Mouse (Mus musculus) liver, embryonic 14.5 days (tissue): ENCODE results near the gene Piga. TPM values are rescaled to one million over a fixed set of nuclear protein-coding genes. Genes with fewer than 3 reads are reported as not detected.

Experiments used
- ATAC-seq: fragments of 200-750 bp; cut with Nextera tagmentation; 2 replicates; pipeline ENCODE4 v1.8.0; 2017; ENCODE audit warnings: moderate number of reproducible peaks, mild to moderate bottlenecking, moderate library complexity; ENCODE audit not compliant: insufficient read depth
- DNase-seq, 3 experiments: peaks; one replicate each; pipeline ENCODE4 v3.0.0-alpha.2; 2012 to 2013; ENCODE audit warnings: low read depth in 3 of 3, low spot score in 3 of 3
- H3K27ac ChIP-seq: fragments of 300-500 bp; sonication (generic); 2 replicates; pipeline ENCODE4 v1.5.1; 2014; ENCODE audit warnings: moderate library complexity, mild to moderate bottlenecking, control low read depth, inconsistent platforms
- H3K27me3 ChIP-seq: fragments of 300-500 bp; sonication (generic); 2 replicates; pipeline ENCODE4 v1.6.1; 2014; ENCODE audit warnings: mild to moderate bottlenecking, low read length, moderate library complexity; ENCODE audit not compliant: control insufficient read depth, insufficient read depth
- H3K36me3 ChIP-seq: fragments of 300-500 bp; sonication (generic); replicated peaks from 2 replicates; pipeline ENCODE4 v1.6.1; 2014; ENCODE audit warnings: low read depth; ENCODE audit not compliant: control insufficient read depth, insufficient read depth
- H3K4me1 ChIP-seq, 2 experiments: fragments of 200-500 bp in 1 of 2; fragments of 300-500 bp in 1 of 2; sonication (generic) in 1 of 2; replicated peaks; 2 replicates each; pipeline ENCODE4 v1.6.1; 2012 to 2014; ENCODE audit warnings: antibody characterized with exemption in 1 of 2, inconsistent platforms in 1 of 2, low read length in 1 of 2; ENCODE audit not compliant: control insufficient read depth in 2 of 2, insufficient read depth in 2 of 2
- H3K4me2 ChIP-seq: fragments of 300-500 bp; sonication (generic); 2 replicates; pipeline ENCODE4 v1.6.1; 2014; ENCODE audit warnings: low read depth, mild to moderate bottlenecking, control low read depth, moderate library complexity
- H3K4me3 ChIP-seq, 2 experiments: fragments of 200-500 bp in 1 of 2; fragments of 300-500 bp in 1 of 2; sonication (generic) in 1 of 2; 2 replicates each; pipeline ENCODE4 v1.5.1; 2012 to 2014; ENCODE audit warnings: low read depth in 2 of 2, low read length in 2 of 2, mild to moderate bottlenecking in 2 of 2, control low read depth in 1 of 2, inconsistent platforms in 1 of 2, moderate library complexity in 1 of 2; ENCODE audit not compliant: insufficient read depth in 1 of 2
- H3K9ac ChIP-seq: fragments of 300-500 bp; sonication (generic); replicated peaks from 2 replicates; pipeline ENCODE4 v1.6.1; 2014; ENCODE audit warnings: mild to moderate bottlenecking, control low read depth, moderate library complexity
- H3K9me3 ChIP-seq: fragments of 300-500 bp; sonication (generic); 2 replicates; pipeline ENCODE4 v1.6.1; 2016; ENCODE audit warnings: low read length, mixed read lengths; ENCODE audit not compliant: control insufficient read depth
- CTCF ChIP-seq: IDR thresholded peaks from 2 replicates; pipeline ENCODE4 v1.5.1; 2016; ENCODE audit warnings: antibody characterized with exemption, low read depth, control low read depth
- EP300 ChIP-seq: IDR thresholded peaks from 2 replicates; pipeline ENCODE4 v1.6.1; 2016; ENCODE audit warnings: antibody characterized with exemption, low read depth
- WGBS: fragments of 180-500 bp; shearing (Covaris S2); extraction: QIAGEN DNeasy Blood & Tissue Kit; methylation state at CpG from one replicate; pipeline ENCODE4 v1.1.7; 2014; ENCODE audit not compliant: insufficient replicate concordance; 5-methylcytosine and 5-hydroxymethylcytosine counted together
- polyA plus RNA-seq, 2 experiments: library from polyadenylated mRNA; depleted of rRNA in 1 of 2; stranded (reverse) in 1 of 2; unstranded in 1 of 2; fragments of >200 nt; fragmentation: Nextera tagmentation in 1 of 2; extraction: Ambion mirVana in 1 of 2; gene quantifications; 2 replicates each; pipeline versions ENCODE4 v1.2.1 to v1.2.3; 2012 to 2014

Piga gene
- polyA plus RNA-seq, 2 experiments = 9.0 to 11.5 TPM

DNA sequence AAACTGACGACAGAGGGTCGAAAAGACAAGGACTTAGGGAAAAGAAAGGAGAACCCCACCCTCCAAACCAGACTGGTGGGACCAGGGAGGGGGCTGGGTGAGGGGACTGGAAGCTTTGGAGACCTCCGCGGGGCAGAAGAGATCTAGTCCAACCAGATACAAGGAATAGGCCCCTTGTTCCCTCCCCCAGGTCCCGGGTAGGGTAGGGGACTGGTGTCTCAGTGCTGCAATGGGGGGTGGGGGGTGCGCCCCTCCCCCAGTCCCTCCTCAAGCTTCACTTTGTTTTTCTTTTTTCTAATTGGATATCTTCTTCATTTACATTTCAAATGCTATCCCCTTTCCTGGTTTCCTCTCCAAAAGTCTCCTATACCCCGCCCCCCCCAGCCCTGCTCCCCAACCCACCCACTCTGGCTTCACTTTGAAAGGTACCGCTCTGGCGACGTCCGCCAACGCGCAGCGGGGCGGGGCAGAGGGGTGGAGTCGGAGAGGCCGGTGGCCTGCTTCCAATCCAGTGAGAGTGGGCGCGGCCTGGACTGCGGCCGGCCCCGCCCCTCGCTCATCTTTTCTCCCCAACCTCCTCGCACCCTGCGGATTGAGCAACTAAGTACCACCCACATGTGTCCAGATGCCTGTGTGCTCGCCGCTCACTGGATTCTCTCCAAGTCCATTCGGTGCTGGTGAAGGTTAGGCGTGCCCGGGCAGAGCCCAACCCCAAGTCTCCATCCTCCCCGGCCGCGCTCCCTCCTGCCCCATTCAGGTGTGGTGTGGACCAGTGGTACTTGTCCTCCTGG is 37.8 kb upstream of the Piga start:
- ATAC-seq (peak; percentile 97), DNase-seq (peak; percentile 48 to 63 (median 59))
- Histone ChIP-seq H3K4me3 (peak overlapping the region; percentile 27 to 33; a peak in 3 of 4 replicates), H3K9ac (no peak overlapping the region), H3K9me3 (no peaks in the 10 kb centered on the region), H3K27me3 (no peaks in the 10 kb centered on the region), H3K27ac (no peak overlapping the region), H3K4me2 (peak overlapping the region; percentile 66), H3K36me3 (no peaks in the 10 kb centered on the region), H3K4me1 (no peaks in the 10 kb centered on the region)
- no peak for TF ChIP-seq EP300
- TF ChIP-seq CTCF = no peak
- WGBS = 11% methylated on average over 31 of the region's 33 CpGs

DNA sequence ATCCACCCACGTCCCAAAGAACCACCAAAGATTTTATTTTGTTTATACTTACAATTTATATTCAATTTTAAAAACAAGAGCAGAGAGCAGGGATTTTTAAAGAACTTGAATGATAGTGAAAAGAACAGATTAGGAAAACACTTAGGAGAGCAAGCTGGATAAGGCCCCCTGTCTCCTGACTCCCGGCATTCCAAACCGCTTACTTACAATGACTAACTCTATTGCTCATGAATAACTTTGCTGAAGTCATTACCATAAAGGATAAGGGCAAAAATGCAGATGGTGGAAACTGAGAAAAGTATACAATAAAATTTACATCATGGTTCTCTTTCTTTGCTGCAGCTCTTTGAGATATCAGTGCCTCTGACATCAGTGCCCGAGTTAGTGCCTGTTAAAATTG is 25.5 kb upstream of the Piga start:
- WGBS = 57% methylated on average over 4 of the region's 4 CpGs
- ATAC-seq = no peak
- H3K9me3 ChIP-seq = no peaks in the 10 kb centered on the region

DNA sequence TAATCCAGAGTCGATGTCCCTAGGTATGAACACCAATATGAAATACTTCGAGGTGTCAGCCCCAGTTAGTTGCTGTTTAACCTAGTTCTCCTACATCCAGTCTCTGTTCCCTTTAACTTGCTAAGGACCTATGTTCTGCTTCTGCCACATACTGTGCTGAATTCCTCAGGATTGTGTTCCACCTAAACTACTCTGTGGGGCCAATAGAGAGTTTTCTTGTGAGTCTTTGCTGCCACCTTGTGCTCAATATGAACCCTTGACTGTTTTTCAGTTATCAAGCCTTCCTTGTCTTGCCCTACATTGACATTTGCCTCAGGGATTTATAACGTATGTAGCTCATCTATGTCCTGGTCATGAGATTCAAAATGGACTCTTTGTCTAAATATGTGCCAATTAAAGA is 21.1 kb upstream of the Piga start:
- Histone ChIP-seq H3K4me1 (no peaks in the 10 kb centered on the region), H3K27me3 (no peaks in the 10 kb centered on the region), H3K27ac (no peak overlapping the region), H3K9me3 (no peaks in the 10 kb centered on the region), H3K4me3 (no peak overlapping the region), H3K9ac (no peak overlapping the region), H3K4me2 (no peak overlapping the region), H3K36me3 (no peaks in the 10 kb centered on the region)
- ATAC-seq = no peak
- no peak for DNase-seq
- TF ChIP-seq EP300 (no peak), CTCF (peak; percentile 30; the same call in 1 of the 2 replicates)
- 42% methylated on average over 3 of the region's 3 CpGs for WGBS

More for the DNA sequence above, 25.5 kb upstream of the Piga start:
- Histone ChIP-seq H3K4me2 (no peak overlapping the region), H3K9ac (no peak overlapping the region), H3K4me1 (no peaks in the 10 kb centered on the region), H3K27ac (no peak overlapping the region), H3K27me3 (no peaks in the 10 kb centered on the region), H3K4me3 (no peak overlapping the region), H3K36me3 (no peaks in the 10 kb centered on the region)
- no peak for DNase-seq
- TF ChIP-seq CTCF = no peak
- no peak for TF ChIP-seq EP300

DNA sequence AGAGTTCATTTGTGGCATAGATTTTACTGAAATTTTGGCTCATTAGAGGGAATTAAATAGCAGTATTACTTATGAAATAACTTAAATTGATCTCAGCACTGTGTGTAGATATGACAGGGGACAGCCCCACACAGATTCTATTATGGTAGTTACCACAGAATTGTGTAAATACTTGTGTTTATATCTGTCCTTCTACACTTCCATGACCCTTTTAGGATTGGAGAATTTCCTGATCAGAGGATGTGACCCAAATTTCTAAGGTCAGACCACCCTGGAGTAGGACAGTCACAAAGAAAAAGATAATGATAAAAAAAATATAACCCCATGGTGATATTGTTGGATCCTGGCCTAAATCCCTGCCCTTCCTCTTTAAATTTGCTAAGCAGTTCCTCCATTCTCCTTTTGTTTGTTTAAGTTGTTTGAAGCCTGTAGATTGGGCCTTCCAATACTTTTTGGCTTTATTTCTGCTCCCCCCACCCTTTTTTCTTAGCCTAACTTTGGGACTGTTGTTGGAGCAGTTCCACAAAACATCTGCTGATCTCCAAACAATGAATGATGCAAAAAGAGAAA is 14.4 kb upstream of the Piga start:
- no peaks in the 10 kb centered on the region for H3K36me3 ChIP-seq
- ATAC-seq = no peak
- no peak overlapping the region for H3K4me3 ChIP-seq
- H3K9me3 ChIP-seq = no peaks in the 10 kb centered on the region
- DNase-seq = no peak
- TF ChIP-seq CTCF = no peak
- no peak for TF ChIP-seq EP300
- no peak overlapping the region for H3K27ac ChIP-seq
- no peaks in the 10 kb centered on the region for H3K27me3 ChIP-seq
- no peak overlapping the region for H3K4me2 ChIP-seq
- no peak overlapping the region for H3K9ac ChIP-seq
- no peaks in the 10 kb centered on the region for H3K4me1 ChIP-seq

DNA sequence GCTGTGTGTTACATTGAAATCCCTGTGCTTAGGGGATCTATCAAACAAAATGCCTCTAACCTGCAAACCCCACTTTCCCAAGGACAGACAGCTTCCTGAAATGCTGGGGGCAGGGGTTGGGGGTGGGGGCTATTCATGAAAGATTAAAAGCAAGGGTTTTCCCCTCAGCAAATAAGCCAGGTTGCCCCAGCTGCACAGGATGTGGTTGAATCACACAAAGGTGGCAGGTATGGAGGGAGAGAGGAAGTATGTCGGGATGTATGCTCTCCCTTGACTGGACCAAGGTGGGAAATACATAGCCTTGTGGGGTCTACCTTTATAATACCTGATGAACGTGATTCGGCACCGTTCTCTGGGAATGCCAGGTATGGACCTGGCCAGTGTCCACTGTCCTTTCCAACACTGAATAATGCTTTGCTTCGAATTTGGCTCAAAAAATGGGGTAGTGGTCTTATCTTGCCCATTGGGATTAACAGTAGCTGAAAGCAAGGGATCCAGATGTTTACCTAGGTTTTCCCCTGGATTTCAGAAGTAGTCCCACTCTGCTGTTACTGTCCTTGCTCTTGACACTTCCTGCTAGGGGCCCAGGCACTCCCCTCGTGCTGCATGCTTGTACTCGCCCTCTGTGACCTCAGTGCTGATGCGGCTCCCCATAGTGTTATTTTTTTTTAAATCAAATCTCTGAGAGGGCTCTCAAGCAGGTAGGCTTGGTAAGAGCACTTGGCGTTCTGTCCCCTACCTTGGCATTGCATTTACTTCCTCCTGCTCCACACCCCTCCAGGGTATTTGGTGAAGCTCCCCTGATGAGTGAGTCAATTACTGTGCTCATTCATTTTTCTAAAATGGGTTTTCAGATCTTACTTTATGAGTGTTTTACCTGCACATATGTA is 13.2 kb upstream of the Piga start:
- no peak overlapping the region for H3K4me3 ChIP-seq
- TF ChIP-seq CTCF (no peak), EP300 (no peak)
- H3K9ac ChIP-seq = no peak overlapping the region
- H3K9me3 ChIP-seq = no peaks in the 10 kb centered on the region
- H3K27me3 ChIP-seq = no peaks in the 10 kb centered on the region; the same call in 1 of the 2 replicates
- H3K27ac ChIP-seq = no peak overlapping the region
- 53% methylated on average over 9 of the region's 9 CpGs for WGBS
- no peak for ATAC-seq
- no peaks in the 10 kb centered on the region for H3K4me1 ChIP-seq
- H3K4me2 ChIP-seq = no peak overlapping the region
- H3K36me3 ChIP-seq = no peaks in the 10 kb centered on the region
- no peak for DNase-seq
